Mouse (Mus musculus): ENCODE measurements at regions not wholly inside any gene's neighbourhood (a gene's known extent, or its start where the extent isn't known, plus 50 kb on each side); places are given as distances from the start of the nearest gene placed in this dataset.

GRCm38 (mm10) chr8:15323421-15323820 lies 277.5 kb upstream of the BB014433 start:
- H3K4me2 ChIP-seq = no peak overlapping the region
- no peak for ATAC-seq (ENCODE audit: low FRiP score, low read depth)
- no peaks in the 10 kb centered on the region for H3K27me3 ChIP-seq
- no peaks in the 10 kb centered on the region for H3K9me3 ChIP-seq
- 0 out of 2 replicates have a peak, but pooled peaks cover 2% of the 10 kb centered on the region for H3K4me1 ChIP-seq (replicated peaks)
- H3K4me3 ChIP-seq = no peak overlapping the region
- no peaks in the 10 kb centered on the region for H3K36me3 ChIP-seq
- no peak overlapping the region for H3K9ac ChIP-seq
- H3K27ac ChIP-seq (replicated peaks) = no peak overlapping the region
- 91% methylated on average over 4 of the region's 4 CpGs for WGBS

GRCm38 (mm10) chr8:15318082-15318816 lies 272.4 kb upstream of the BB014433 start:
- no peaks in the 10 kb centered on the region for H3K9me3 ChIP-seq
- no peaks in the 10 kb centered on the region for H3K36me3 ChIP-seq
- no peaks in the 10 kb centered on the region for H3K27me3 ChIP-seq
- H3K4me3 ChIP-seq = no peak overlapping the region
- peak; percentile 79; the same call in 1 of the 2 replicates for ATAC-seq (ENCODE audit: low FRiP score, low read depth)
- no peak overlapping the region for H3K27ac ChIP-seq (replicated peaks)
- 77% methylated on average over 16 of the region's 16 CpGs for whole genome bisulfite sequencing
- H3K9ac ChIP-seq = no peak overlapping the region
- H3K4me2 ChIP-seq = no peak overlapping the region
- 0 out of 2 replicates have a peak, but pooled peaks cover 3% of the 10 kb centered on the region for H3K4me1 ChIP-seq (replicated peaks)

- H3K4me1 ChIP-seq (replicated peaks) = 0 out of 2 replicates have a peak, but pooled peaks cover 1% of the 10 kb centered on the region
- no peaks in the 10 kb centered on the region for H3K36me3 ChIP-seq
- no peak overlapping the region for H3K4me2 ChIP-seq
- H3K4me3 ChIP-seq = no peak overlapping the region
- H3K27me3 ChIP-seq = no peaks in the 10 kb centered on the region
- WGBS = 76% methylated on average over 5 of the region's 5 CpGs
- H3K9ac ChIP-seq = no peak overlapping the region
- H3K9me3 ChIP-seq = no peaks in the 10 kb centered on the region
- H3K27ac ChIP-seq (replicated peaks) = no peak overlapping the region
- no peak for ATAC-seq (ENCODE audit: low FRiP score, low read depth)
These were observed 267.6 kb upstream of the BB014433 start for GRCm38 (mm10) chr8:15313481-15313880.

GRCm38 (mm10) chr8:15311509-15311908 lies 265.6 kb upstream of the BB014433 start:
- WGBS = 65% methylated on average over 4 of the region's 4 CpGs
- Histone ChIP-seq H3K9me3 (no peaks in the 10 kb centered on the region), H3K36me3 (no peaks in the 10 kb centered on the region), H3K4me1 (replicated peaks) (no peaks in the 10 kb centered on the region), H3K27ac (replicated peaks) (no peak overlapping the region), H3K4me2 (no peak overlapping the region), H3K4me3 (no peak overlapping the region), H3K9ac (no peak overlapping the region), H3K27me3 (no peaks in the 10 kb centered on the region)
- peak; percentile 61; the same call in 1 of the 2 replicates for ATAC-seq (ENCODE audit: low FRiP score, low read depth)

GRCm38 (mm10) chr8:15311045-15311444 lies 265.2 kb upstream of the BB014433 start:
- Histone ChIP-seq H3K4me2 (no peak overlapping the region), H3K36me3 (no peaks in the 10 kb centered on the region), H3K4me3 (no peak overlapping the region), H3K9me3 (no peaks in the 10 kb centered on the region), H3K4me1 (replicated peaks) (no peaks in the 10 kb centered on the region), H3K27me3 (no peaks in the 10 kb centered on the region), H3K9ac (no peak overlapping the region), H3K27ac (replicated peaks) (no peak overlapping the region)
- no peak for ATAC-seq (ENCODE audit: low FRiP score, low read depth)
- WGBS = 78% methylated on average over 7 of the region's 7 CpGs

- Histone ChIP-seq H3K27me3 (no peaks in the 10 kb centered on the region), H3K9me3 (no peaks in the 10 kb centered on the region), H3K4me2 (no peak overlapping the region), H3K9ac (no peak overlapping the region), H3K4me1 (replicated peaks) (no peaks in the 10 kb centered on the region), H3K27ac (replicated peaks) (no peak overlapping the region), H3K4me3 (no peak overlapping the region), H3K36me3 (no peaks in the 10 kb centered on the region)
- WGBS = 88% methylated on average over 2 of the region's 2 CpGs
- no peak for ATAC-seq (ENCODE audit: low FRiP score, low read depth)
These were observed 258.3 kb upstream of the BB014433 start for GRCm38 (mm10) chr8:15304143-15304677.

GRCm38 (mm10) chr8:15273775-15274174 lies 227.9 kb upstream of the BB014433 start:
- Histone ChIP-seq H3K9me3 (no peaks in the 10 kb centered on the region), H3K9ac (no peak overlapping the region), H3K4me1 (replicated peaks) (peaks cover 3% of the 10 kb centered on the region; the same call in 1 of the 2 replicates), H3K4me2 (no peak overlapping the region), H3K27me3 (no peaks in the 10 kb centered on the region), H3K27ac (replicated peaks) (no peak overlapping the region), H3K4me3 (no peak overlapping the region), H3K36me3 (no peaks in the 10 kb centered on the region)
- WGBS = 49% methylated on average over 5 of the region's 5 CpGs
- ATAC-seq (ENCODE audit: low FRiP score, low read depth) = no peak

- ATAC-seq (ENCODE audit: low FRiP score, low read depth) = no peak; the same call in 1 of the 2 replicates
- Histone ChIP-seq H3K27ac (replicated peaks) (no peak overlapping the region), H3K9ac (no peak overlapping the region), H3K9me3 (no peaks in the 10 kb centered on the region), H3K36me3 (no peaks in the 10 kb centered on the region), H3K4me3 (no peak overlapping the region), H3K27me3 (no peaks in the 10 kb centered on the region), H3K4me2 (no peak overlapping the region), H3K4me1 (replicated peaks) (peaks cover 3% of the 10 kb centered on the region; the same call in 1 of the 2 replicates)
- WGBS = 29% methylated on average over 17 of the region's 17 CpGs
These were observed 226.1 kb upstream of the BB014433 start for GRCm38 (mm10) chr8:15271793-15272587.

GRCm38 (mm10) chr8:15270290-15270689 lies 224.4 kb upstream of the BB014433 start:
- no peak overlapping the region for H3K9ac ChIP-seq
- H3K4me3 ChIP-seq = no peak overlapping the region

GRCm38 (mm10) chr8:15244770-15245485 lies 199.1 kb upstream of the BB014433 start:
- no peak overlapping the region for H3K4me2 ChIP-seq
- WGBS = 95% methylated on average over 12 of the region's 12 CpGs

More at GRCm38 (mm10) chr8:15270290-15270689, 224.4 kb upstream of the BB014433 start:
- H3K27ac ChIP-seq (replicated peaks) = no peak overlapping the region
- 11% methylated on average over 5 of the region's 5 CpGs for WGBS
- H3K4me2 ChIP-seq = no peak overlapping the region
- no peaks in the 10 kb centered on the region for H3K36me3 ChIP-seq
- H3K27me3 ChIP-seq = no peaks in the 10 kb centered on the region
- no peak; the same call in 1 of the 2 replicates for ATAC-seq (ENCODE audit: low FRiP score, low read depth)
- 0 out of 2 replicates have a peak, but pooled peaks cover 3% of the 10 kb centered on the region for H3K9me3 ChIP-seq
- H3K4me1 ChIP-seq (replicated peaks) = peaks cover 3% of the 10 kb centered on the region; the same call in 1 of the 2 replicates

GRCm38 (mm10) chr8:15235410-15235809 lies 189.5 kb upstream of the BB014433 start:
- 57% methylated on average over 3 of the region's 3 CpGs for WGBS
- peak; percentile 78 for ATAC-seq (ENCODE audit: low FRiP score, low read depth)

More at GRCm38 (mm10) chr8:15244770-15245485, 199.1 kb upstream of the BB014433 start:
- H3K9me3 ChIP-seq = no peaks in the 10 kb centered on the region
- no peak overlapping the region for H3K27ac ChIP-seq (replicated peaks)
- ATAC-seq (ENCODE audit: low FRiP score, low read depth) = no peak
- no peaks in the 10 kb centered on the region for H3K36me3 ChIP-seq
- H3K4me3 ChIP-seq = no peak overlapping the region
- no peak overlapping the region for H3K9ac ChIP-seq
- no peaks in the 10 kb centered on the region for H3K27me3 ChIP-seq
- no peaks in the 10 kb centered on the region for H3K4me1 ChIP-seq (replicated peaks)

More at GRCm38 (mm10) chr8:15235410-15235809, 189.5 kb upstream of the BB014433 start:
- Histone ChIP-seq H3K4me2 (no peak overlapping the region), H3K27ac (replicated peaks) (no peak overlapping the region), H3K36me3 (no peaks in the 10 kb centered on the region), H3K4me1 (replicated peaks) (no peaks in the 10 kb centered on the region), H3K9me3 (no peaks in the 10 kb centered on the region), H3K4me3 (no peak overlapping the region), H3K27me3 (no peaks in the 10 kb centered on the region), H3K9ac (no peak overlapping the region)

All from hindbrain, embryonic 15.5 days (tissue).